Mouse (Mus musculus) ES-E14 (cell line): ENCODE measurements around the gene Fibin. TPM values are rescaled to one million over a fixed set of nuclear protein-coding genes. Genes with fewer than 3 reads are reported as not detected.

Source experiments
- DNase-seq: peaks from one replicate; pipeline ENCODE4 v3.0.0-alpha.2; 2013; ENCODE audit warnings: low read depth, low spot score
- H3K27ac ChIP-seq: 2 replicates; pipeline ENCODE4 v1.5.1; 2012; ENCODE audit warnings: low read depth, mild to moderate bottlenecking, low read length, moderate library complexity, mixed read lengths; ENCODE audit not compliant: poor library complexity, insufficient read depth, severe bottlenecking
- H3K36me3 ChIP-seq: 2 replicates; pipeline ENCODE4 v1.6.1; 2012; ENCODE audit warnings: mild to moderate bottlenecking, low read length, moderate library complexity, mixed read lengths; ENCODE audit not compliant: control insufficient read depth, poor library complexity, insufficient read depth, severe bottlenecking
- H3K4me1 ChIP-seq, 2 experiments: fragments of 150-350 bp in 1 of 2; sonication (generic) in 1 of 2; 2 replicates each; pipeline ENCODE4 v1.6.1; 2012; ENCODE audit warnings: low read length in 2 of 2, mild to moderate bottlenecking in 1 of 2, mixed read lengths in 1 of 2; ENCODE audit not compliant: control insufficient read depth in 2 of 2, insufficient read depth in 2 of 2, poor library complexity in 1 of 2
- H3K4me3 ChIP-seq, 2 experiments: fragments of 150-350 bp in 1 of 2; sonication (generic) in 1 of 2; 2 replicates each; pipeline ENCODE4 v1.5.1; 2012; ENCODE audit warnings: low read length in 2 of 2, low read depth in 1 of 2, mild to moderate bottlenecking in 1 of 2, mixed read lengths in 1 of 2; ENCODE audit not compliant: insufficient read depth in 1 of 2, poor library complexity in 1 of 2, severe bottlenecking in 1 of 2
- H3K9ac ChIP-seq: 2 replicates; pipeline ENCODE4 v1.6.1; 2012; ENCODE audit warnings: low read depth, mild to moderate bottlenecking, low read length, mixed read lengths; ENCODE audit not compliant: poor library complexity, insufficient read depth, severe bottlenecking
- H3K9me3 ChIP-seq: fragments of 150-350 bp; sonication (generic); 2 replicates; pipeline ENCODE4 v1.6.1; 2012; ENCODE audit warnings: low read depth, mild to moderate bottlenecking, low read length; ENCODE audit not compliant: control insufficient read depth, insufficient read depth
- CHD2 ChIP-seq: IDR thresholded peaks from 2 replicates; pipeline ENCODE4 v1.6.1; 2014; ENCODE audit warnings: mild to moderate bottlenecking, low read depth, low read length, inconsistent platforms
- HCFC1 ChIP-seq: IDR thresholded peaks from 2 replicates; pipeline ENCODE4 v1.6.1; 2012; ENCODE audit warnings: low read length, inconsistent platforms, borderline replicate concordance; ENCODE audit not compliant: insufficient read depth
- MAFK ChIP-seq: IDR thresholded peaks from 2 replicates; pipeline ENCODE4 v1.6.1; 2014; ENCODE audit warnings: mild to moderate bottlenecking, low read depth, low read length, inconsistent platforms; ENCODE audit not compliant: insufficient read depth
- ZC3H11A ChIP-seq: IDR thresholded peaks from 2 replicates; pipeline ENCODE4 v1.6.1; 2012; ENCODE audit warnings: low read depth, mild to moderate bottlenecking, inconsistent platforms, low read length, borderline replicate concordance
- ZNF384 ChIP-seq: IDR thresholded peaks from 2 replicates; pipeline ENCODE4 v1.6.1; 2012; ENCODE audit warnings: low read depth, low read length, inconsistent platforms
- in situ Hi-C, 2 experiments: fragments of 600-800 bp; cut with MboI; formaldehyde crosslinking; loops; one replicate each; pipeline ENCODE4 v1.15.1; 2025; ENCODE audit warnings: low sequenced_read_pairs in 2 of 2, inconsistent platforms in 1 of 2; ENCODE audit not compliant: unreplicated experiment in 2 of 2
- total RNA-seq: library from RNA; depleted of rRNA; stranded (reverse); fragments of 300-350 nt; gene quantifications from 2 replicates; pipeline ENCODE4 v1.2.3, GENCODE M21; 2012

Fibin gene
- total RNA-seq, 1 experiment = not detected

GRCm38 (mm10) chr2:110390736-110391409 lies 27.9 kb upstream of the Fibin start:
- H3K36me3 ChIP-seq = no peaks in the 10 kb centered on the region
- no peak overlapping the region for H3K9ac ChIP-seq
- no peaks in the 10 kb centered on the region for H3K4me1 ChIP-seq
- no peak for TF ChIP-seq HCFC1
- no peak for DNase-seq
- no peak overlapping the region for H3K27ac ChIP-seq
- no peaks in the 10 kb centered on the region for H3K9me3 ChIP-seq
- H3K4me3 ChIP-seq = no peak overlapping the region
- in situ Hi-C loops = no loop called here

- Histone ChIP-seq H3K4me1 (no peaks in the 10 kb centered on the region), H3K4me3 (no peak overlapping the region), H3K36me3 (no peaks in the 10 kb centered on the region), H3K27ac (no peak overlapping the region), H3K9ac (no peak overlapping the region), H3K9me3 (no peaks in the 10 kb centered on the region)
- DNase-seq = no peak
- TF ChIP-seq CHD2 (no peak), ZNF384 (no peak), MAFK (no peak), HCFC1 (no peak), ZC3H11A (no peak)
- in situ Hi-C loops = no loop called here
Measured at GRCm38 (mm10) chr2:110379811-110380210, 16.8 kb upstream of the Fibin start.

- in situ Hi-C loops = no loop called here
- TF ChIP-seq CHD2 = no peak
- TF ChIP-seq ZC3H11A = no peak
- TF ChIP-seq MAFK = no peak
Measured at GRCm38 (mm10) chr2:110376660-110377059, 13.7 kb upstream of the Fibin start.

GRCm38 (mm10) chr2:110375475-110375874 lies 12.5 kb upstream of the Fibin start:
- H3K9ac ChIP-seq = no peak overlapping the region
- H3K36me3 ChIP-seq = no peaks in the 10 kb centered on the region
- no peak overlapping the region for H3K27ac ChIP-seq
- no peaks in the 10 kb centered on the region for H3K9me3 ChIP-seq
- in situ Hi-C loops = no loop called here
- no peak overlapping the region for H3K4me3 ChIP-seq
- no peak for TF ChIP-seq ZNF384
- TF ChIP-seq MAFK = no peak
- no peak for TF ChIP-seq CHD2
- TF ChIP-seq ZC3H11A = no peak
- TF ChIP-seq HCFC1 = no peak
- no peaks in the 10 kb centered on the region for H3K4me1 ChIP-seq
- no peak for DNase-seq

More at GRCm38 (mm10) chr2:110376660-110377059, 13.7 kb upstream of the Fibin start:
- H3K4me3 ChIP-seq = no peak overlapping the region
- no peak overlapping the region for H3K9ac ChIP-seq
- H3K36me3 ChIP-seq = no peaks in the 10 kb centered on the region
- no peaks in the 10 kb centered on the region for H3K9me3 ChIP-seq
- no peaks in the 10 kb centered on the region for H3K4me1 ChIP-seq
- H3K27ac ChIP-seq = no peak overlapping the region
- no peak for DNase-seq

- Histone ChIP-seq H3K4me1 (no peaks in the 10 kb centered on the region), H3K27ac (no peak overlapping the region), H3K4me3 (no peak overlapping the region), H3K36me3 (no peaks in the 10 kb centered on the region), H3K9me3 (no peaks in the 10 kb centered on the region), H3K9ac (no peak overlapping the region)
- DNase-seq = no peak
- in situ Hi-C loops = loop anchor here in 1 of 2 experiments (25.0 kb wide), 1 partner anchor 486 kb away; the partner anchor contains the start of gene Lin7c
- TF ChIP-seq MAFK (no peak), ZC3H11A (no peak), CHD2 (no peak), ZNF384 (no peak), HCFC1 (no peak)
Measured at GRCm38 (mm10) chr2:110373186-110373585, 10.2 kb upstream of the Fibin start.
